Mouse (Mus musculus) E14TG2a.4 (cell line): Measurements from ENCODE around the gene Trim66.

Experiments
- CTCF ChIP-seq: conservative IDR thresholded peaks from 2 replicates; pipeline ENCODE4 v1.5.1; 2014; ENCODE audit warnings: low read length
- NANOG ChIP-seq: IDR thresholded peaks from 2 replicates; pipeline ENCODE4 v1.6.1; 2014; ENCODE audit warnings: borderline replicate concordance, low read length, mixed read lengths
- POU5F1 ChIP-seq: IDR thresholded peaks from 2 replicates; pipeline ENCODE4 v1.6.1; 2014; ENCODE audit warnings: low read length, borderline replicate concordance

DNA sequence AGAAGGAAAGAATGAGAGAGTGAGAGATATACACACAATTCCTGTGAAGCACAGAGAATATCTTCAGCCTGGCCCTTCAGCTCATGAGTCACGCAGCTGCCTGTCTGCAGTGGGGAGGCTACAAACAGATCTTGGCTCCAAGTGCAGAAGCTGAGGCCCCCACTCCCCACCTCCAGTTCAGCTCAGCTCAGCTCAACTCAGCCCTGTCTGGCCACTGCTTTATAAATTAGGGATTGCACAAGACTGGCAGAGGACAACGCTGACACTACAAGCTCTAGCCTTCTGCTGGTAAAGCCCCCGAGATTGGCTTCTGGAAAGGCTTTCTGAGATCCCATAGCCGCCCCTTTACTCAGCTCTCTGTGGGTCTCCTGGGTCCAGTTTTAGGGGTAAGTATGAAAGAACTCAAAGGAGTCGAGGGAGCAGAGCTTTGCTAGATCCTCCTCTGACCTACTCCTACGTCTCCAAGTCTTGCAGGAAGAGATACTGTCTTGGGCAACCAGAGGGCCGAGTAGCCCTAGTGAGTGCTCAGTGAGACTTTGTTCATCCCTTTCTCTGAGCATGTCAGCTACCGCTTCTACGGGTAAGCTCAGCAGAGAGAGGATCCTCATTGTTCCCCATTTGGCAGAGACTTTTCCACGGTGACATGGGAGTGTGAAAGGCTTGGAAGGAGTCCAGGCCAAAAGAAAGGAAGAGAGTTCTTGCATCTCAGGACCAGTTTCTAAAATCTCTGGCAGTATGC is 37.5 kb upstream of the Trim66 start:
- TF ChIP-seq CTCF (no peak), POU5F1 (no peak), NANOG (no peak)
